Comparison of ENCODE assay signal across 8 mouse cellular contexts in the genomic region with DNA sequence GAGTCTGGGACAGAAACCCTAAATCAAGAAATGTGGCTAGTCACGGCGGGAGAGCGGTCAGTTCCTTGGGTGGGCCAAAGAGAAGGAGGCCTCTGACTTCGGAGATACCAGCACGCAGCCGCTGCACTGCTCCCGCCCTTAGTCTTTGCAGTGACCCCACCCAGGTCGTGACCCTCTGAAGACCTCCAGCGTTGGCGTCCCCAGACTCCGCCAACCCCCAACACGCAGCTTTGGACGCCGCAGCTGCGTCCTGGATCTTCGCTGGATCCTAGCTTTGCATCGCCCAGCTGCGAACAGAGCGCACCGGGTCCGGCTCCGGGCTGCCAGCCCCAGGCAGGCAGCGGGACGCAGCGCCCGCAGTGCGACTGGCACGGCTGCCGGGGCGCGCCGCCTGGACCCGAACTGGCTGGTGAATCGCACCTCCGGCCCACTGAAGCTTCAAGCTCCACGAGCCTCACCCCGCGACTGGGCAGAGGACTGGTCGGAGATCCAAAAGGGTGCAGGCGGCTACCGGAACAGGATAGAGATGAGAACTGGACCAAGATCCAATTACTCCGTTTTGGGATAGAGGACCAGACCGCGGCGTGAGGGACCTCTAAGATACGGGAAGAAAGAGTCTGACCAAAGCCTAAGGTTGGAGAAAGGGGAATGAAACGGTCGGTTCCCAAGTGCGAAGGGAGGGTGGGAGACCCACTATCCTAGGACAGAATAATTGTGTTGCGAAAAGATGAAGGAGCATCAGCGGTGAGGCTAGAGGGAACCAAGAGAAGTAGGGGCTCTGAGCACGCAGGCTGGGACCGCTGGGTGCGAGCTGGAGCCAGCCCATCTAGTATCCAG. TPM values are rescaled to one million over a fixed set of nuclear protein-coding genes. Genes with fewer than 3 reads are reported as not detected.
A peak's percentile ranks its signal among the peaks of the same experiment; 100 is the strongest.
DNase-seq lines count a peak whose midpoint lies in the region; ATAC-seq lines count a peak whose summit lies in the region.

No protein-coding gene starts in this region.

- H3K27me3 ChIP-seq in forebrain, embryonic 14.5 days (replicated peaks; ENCODE audit: control insufficient read depth, insufficient read depth, low read length): peaks cover 30% of the 10 kb centered on the region
- peaks cover 90% of the 10 kb centered on the region for H3K27me3 ChIP-seq in liver, embryonic 12.5 days (replicated peaks)

- no peaks in the 10 kb centered on the region for H3K9me3 ChIP-seq in forebrain, embryonic 14.5 days (replicated peaks; ENCODE audit: control insufficient read depth, low read length)
- H3K9me3 ChIP-seq in liver, embryonic 12.5 days (replicated peaks): no peaks in the 10 kb centered on the region

- H3K9ac ChIP-seq in forebrain, embryonic 14.5 days (ENCODE audit: low read length): peak overlapping the region; percentile 71
- no peak overlapping the region for H3K9ac ChIP-seq in liver, embryonic 12.5 days

- H3K36me3 ChIP-seq in forebrain, embryonic 14.5 days (ENCODE audit: control insufficient read depth, insufficient read depth, low read length): no peaks in the 10 kb centered on the region
- no peaks in the 10 kb centered on the region for H3K36me3 ChIP-seq in liver, embryonic 12.5 days

- DNase-seq in gastrocnemius, postnatal 10 days: peak; percentile 17
- DNase-seq in gastrocnemius, adult 8-10 months (ENCODE audit: low spot score in 2 of 2): no peak
- peak; percentile 37 for DNase-seq in right cerebral cortex, postnatal 4 days
- no peak for DNase-seq in right cerebral cortex, adult 18-20 months
- DNase-seq in forebrain, embryonic 14.5 days (ENCODE audit: low spot score): peak; percentile 23
- DNase-seq in retina, postnatal 1 day: peak; percentile 61
- DNase-seq in T-cell, adult 2 months (ENCODE audit: low spot score): no peak

- no peak overlapping the region for H3K27ac ChIP-seq in forebrain, embryonic 14.5 days (ENCODE audit: low read depth, low read length)
- H3K27ac ChIP-seq in liver, embryonic 12.5 days: no peak overlapping the region

- ATAC-seq in forebrain, embryonic 14.5 days: peak; percentile 5; the same call in 1 of the 2 replicates
- ATAC-seq in liver, embryonic 12.5 days: no peak

- peak overlapping the region; percentile 88 for H3K4me2 ChIP-seq in forebrain, embryonic 14.5 days (ENCODE audit: low read length)
- H3K4me2 ChIP-seq in liver, embryonic 12.5 days: peak overlapping the region; percentile 75

- H3K4me1 ChIP-seq in forebrain, embryonic 14.5 days (ENCODE audit: control insufficient read depth, insufficient read depth, low read length): peaks cover 7% of the 10 kb centered on the region; the same call in 1 of the 2 replicates
- H3K4me1 ChIP-seq in liver, embryonic 12.5 days: peaks cover 34% of the 10 kb centered on the region

- peak overlapping the region; percentile 70 for H3K4me3 ChIP-seq in forebrain, embryonic 14.5 days (ENCODE audit: low read depth, low read length)
- peak overlapping the region; percentile 57 for H3K4me3 ChIP-seq in liver, embryonic 12.5 days

- under 1% methylated on average over 54 of the region's 54 CpGs for WGBS in forebrain, embryonic 14.5 days
- 2% methylated on average over 54 of the region's 54 CpGs for WGBS in liver, embryonic 12.5 days (ENCODE audit: insufficient replicate concordance)

RNA-seq across cellular contexts. Expression of a gene that starts 1.0 kb away (rescaled TPM):
- 1 to 10 TPM; 1.1 to 1.5 TPM for total RNA-seq in gastrocnemius, postnatal 10 days (2021)
- total RNA-seq in gastrocnemius, adult 8-10 months (2022): 1 to 10 TPM in 1 of 4 experiments, under 1 TPM in 3; 0.35 to 1.3 (median 0.68) TPM
- 1.4 and 2.2 TPM in 2 replicates for polyA plus RNA-seq in forebrain, embryonic 14.5 days (2014; fragmentation: Nextera tagmentation; extraction: Ambion mirVana)
- polyA plus RNA-seq in liver, embryonic 12.5 days (2016; fragmentation: Nextera tagmentation; extraction: Ambion mirVana): 0.16 TPM in 1 of 2 replicates, not detected in the other

RNA-seq across cellular contexts. Expression of a gene that starts 1.2 kb away (rescaled TPM):
- under 1 TPM in 1 of 2 experiments, not detected in 1; 0.12 TPM for total RNA-seq in gastrocnemius, postnatal 10 days (2021)
- total RNA-seq in gastrocnemius, adult 8-10 months (2022): not detected
- 0.10 TPM in 1 of 2 replicates, not detected in the other for polyA plus RNA-seq in forebrain, embryonic 14.5 days (2014; fragmentation: Nextera tagmentation; extraction: Ambion mirVana)
- polyA plus RNA-seq in liver, embryonic 12.5 days (2016; fragmentation: Nextera tagmentation; extraction: Ambion mirVana): not detected in 2 replicates

RNA-seq across cellular contexts. Expression of a gene that starts 48.9 kb away (rescaled TPM):
- total RNA-seq in gastrocnemius, postnatal 10 days (2021): 10 to 100 TPM; 38.8 to 42.8 TPM
- total RNA-seq in gastrocnemius, adult 8-10 months (2022): 10 to 100 TPM; 14.0 to 17.5 (median 15.9) TPM
- 162 and 165 TPM in 2 replicates for polyA plus RNA-seq in forebrain, embryonic 14.5 days (2014; fragmentation: Nextera tagmentation; extraction: Ambion mirVana)
- polyA plus RNA-seq in liver, embryonic 12.5 days (2016; fragmentation: Nextera tagmentation; extraction: Ambion mirVana): 111 TPM in 2 replicates

Comparison
In these comparisons a context has a peak if more than half of its experiments do, and no peak if none do; other contexts are left out.
1. DNase-seq: peak in gastrocnemius, postnatal 10 days (single experiment), right cerebral cortex, postnatal 4 days (single experiment), forebrain, embryonic 14.5 days (single experiment) and retina, postnatal 1 day (single experiment); none in gastrocnemius, adult 8-10 months (0 of 2), right cerebral cortex, adult 18-20 months (single experiment) and T-cell, adult 2 months (single experiment).